Mouse (Mus musculus): ENCODE measurements around the gene Adamts17. TPM values are rescaled to one million over a fixed set of nuclear protein-coding genes. Genes with fewer than 3 reads are reported as not detected.

Gene Adamts17
- total and polyA plus RNA-seq, 3 experiments: not detected

GRCm38 (mm10) chr7:66813172-66813571 is 26.4 kb upstream of the Adamts17 start:
- TF ChIP-seq GABPA (IDR thresholded peaks at IDR 0.05; ENCODE audit: insufficient replicate concordance, low read depth, low read length) (no peak), E2F4 (IDR thresholded peaks at IDR 0.05; ENCODE audit: insufficient replicate concordance, low read depth, low read length) (no peak), POLR2A (IDR thresholded peaks at IDR 0.05; ENCODE audit: low read depth, low read length) (no peak), MAX (IDR thresholded peaks at IDR 0.05; ENCODE audit: low read length) (no peak), ZMIZ1 (IDR thresholded peaks at IDR 0.05; ENCODE audit: low read depth, low read length) (no peak)
- dilution Hi-C loops (cut with MboI; ENCODE audit: extremely low pct_ligation_motif_present, extremely low pct_unique_long_range_greater_than_20kb, low sequenced_read_pairs) (no loop called here), in situ Hi-C loops (cut with MboI; ENCODE audit: low pct_ligation_motif_present, low pct_unique_long_range_greater_than_20kb, low sequenced_read_pairs) (no loop called here)

GRCm38 (mm10) chr7:66815526-66815925 is 24.0 kb upstream of the Adamts17 start:
- peaks cover 43% of the 10 kb centered on the region for H3K27me3 ChIP-seq (replicated peaks)
- no peak overlapping the region for H3K4me3 ChIP-seq (replicated peaks in 1 of 3; ENCODE audit: low read depth in 2 of 3, low read length in 2 of 3, poor library complexity in 1 of 3)
- no peak overlapping the region for H3K9ac ChIP-seq (ENCODE audit: insufficient read depth, low read depth)
- in situ Hi-C loops (cut with MboI; ENCODE audit: low pct_ligation_motif_present, low pct_unique_long_range_greater_than_20kb, low sequenced_read_pairs): no loop called here
- H3K9me3 ChIP-seq (replicated peaks; ENCODE audit: low read length): no peaks in the 10 kb centered on the region
- dilution Hi-C loops (cut with MboI; ENCODE audit: extremely low pct_ligation_motif_present, extremely low pct_unique_long_range_greater_than_20kb, low sequenced_read_pairs): no loop called here
- H3K4me1 ChIP-seq (ENCODE audit: control insufficient read depth in 1 of 2, insufficient read depth in 2 of 2): no peaks in the 10 kb centered on the region
- no peaks in the 10 kb centered on the region for H3K79me2 ChIP-seq (replicated peaks; ENCODE audit: control insufficient read depth, extremely low read depth, insufficient read depth, poor library complexity, severe bottlenecking)
- H3K4me2 ChIP-seq (ENCODE audit: insufficient read depth, low read depth, poor library complexity, severe bottlenecking): no peak overlapping the region
- H3K36me3 ChIP-seq (replicated peaks in 1 of 2; ENCODE audit: control insufficient read depth in 1 of 2, insufficient read depth in 1 of 2, low read length in 1 of 2): no peaks in the 10 kb centered on the region
- H3K27ac ChIP-seq (ENCODE audit: insufficient read depth, low read depth): no peak overlapping the region
- TF ChIP-seq JUND (conservative IDR thresholded peaks at IDR 0.05; ENCODE audit: low read depth, low read length) (no peak), MYC (IDR thresholded peaks at IDR 0.05; ENCODE audit: low read depth, low read length) (no peak), JUN (IDR thresholded peaks at IDR 0.05; ENCODE audit: insufficient read depth, low read depth, low read length) (no peak), NELFE (IDR thresholded peaks at IDR 0.05; ENCODE audit: low read depth, low read length) (no peak), UBTF (IDR thresholded peaks at IDR 0.05; ENCODE audit: low read depth, low read length) (no peak), EP300 (IDR thresholded peaks at IDR 0.05; ENCODE audit: low read length) (no peak), TCF12 (IDR thresholded peaks at IDR 0.05; ENCODE audit: low read depth, low read length) (no peak), ETS1 (conservative IDR thresholded peaks at IDR 0.05; ENCODE audit: low read depth, low read length) (no peak), MAX (IDR thresholded peaks at IDR 0.05; ENCODE audit: low read length) (no peak), ELF1 (IDR thresholded peaks at IDR 0.05; ENCODE audit: low read depth, low read length) (no peak), PAX5 (IDR thresholded peaks at IDR 0.05; ENCODE audit: low read length) (no peak), HCFC1 (IDR thresholded peaks at IDR 0.05; ENCODE audit: low read depth, low read length) (no peak), ZMIZ1 (IDR thresholded peaks at IDR 0.05; ENCODE audit: low read depth, low read length) (no peak), NRF1 (IDR thresholded peaks at IDR 0.05; ENCODE audit: low read depth, low read length) (no peak), GABPA (IDR thresholded peaks at IDR 0.05; ENCODE audit: insufficient replicate concordance, low read depth, low read length) (no peak), IRF4 (IDR thresholded peaks at IDR 0.05; ENCODE audit: low read depth, low read length) (no peak), CHD2 (IDR thresholded peaks at IDR 0.05; ENCODE audit: low read length) (no peak), POLR2A (IDR thresholded peaks at IDR 0.05; ENCODE audit: low read depth, low read length) (no peak)
- no peak for DNase-seq (ENCODE audit: extremely low read depth)

More at GRCm38 (mm10) chr7:66813172-66813571, 26.4 kb upstream of the Adamts17 start:
- Histone ChIP-seq H3K4me3 (replicated peaks in 1 of 3; ENCODE audit: low read depth in 2 of 3, low read length in 2 of 3, poor library complexity in 1 of 3) (no peak overlapping the region), H3K4me2 (ENCODE audit: insufficient read depth, low read depth, poor library complexity, severe bottlenecking) (no peak overlapping the region), H3K9me3 (replicated peaks; ENCODE audit: low read length) (no peaks in the 10 kb centered on the region), H3K27me3 (replicated peaks) (peaks cover 43% of the 10 kb centered on the region), H3K27ac (ENCODE audit: insufficient read depth, low read depth) (no peak overlapping the region), H3K36me3 (replicated peaks in 1 of 2; ENCODE audit: control insufficient read depth in 1 of 2, insufficient read depth in 1 of 2, low read length in 1 of 2) (no peaks in the 10 kb centered on the region), H3K4me1 (ENCODE audit: control insufficient read depth in 1 of 2, insufficient read depth in 2 of 2) (no peaks in the 10 kb centered on the region), H3K79me2 (replicated peaks; ENCODE audit: control insufficient read depth, extremely low read depth, insufficient read depth, poor library complexity, severe bottlenecking) (no peaks in the 10 kb centered on the region), H3K9ac (ENCODE audit: insufficient read depth, low read depth) (no peak overlapping the region)
- DNase-seq (ENCODE audit: extremely low read depth): no peak
